Mouse (Mus musculus): ENCODE results near the gene Slc45a1. TPM values are rescaled to one million over a fixed set of nuclear protein-coding genes. Genes with fewer than 3 reads are reported as not detected.

Gene Slc45a1
- polyA plus RNA-seq, 1 experiment from 2014 or later: 43.4 TPM

- 42% methylated on average over 11 of the region's 11 CpGs for WGBS
Observed at GRCm38 (mm10) chr4:150653072-150653599, 1.2 kb upstream of the Slc45a1 start.

GRCm38 (mm10) chr4:150649327-150649726 is 2.6 kb downstream of the Slc45a1 start:
- ATAC-seq (ENCODE audit: low FRiP score, low read depth): no peak
- WGBS: 89% methylated on average over 5 of the region's 5 CpGs
- no peak overlapping the region for H3K27ac ChIP-seq (replicated peaks)

More at GRCm38 (mm10) chr4:150653072-150653599, 1.2 kb upstream of the Slc45a1 start:
- no peak overlapping the region for H3K4me3 ChIP-seq
- H3K36me3 ChIP-seq: no peaks in the 10 kb centered on the region
- H3K9ac ChIP-seq: no peak overlapping the region
- no peaks in the 10 kb centered on the region for H3K9me3 ChIP-seq
- ATAC-seq (ENCODE audit: low FRiP score, low read depth): no peak
- no peak overlapping the region for H3K27ac ChIP-seq (replicated peaks)
- H3K4me1 ChIP-seq (replicated peaks): peaks cover 16% of the 10 kb centered on the region
- no peak overlapping the region for H3K4me2 ChIP-seq
- peaks cover 5% of the 10 kb centered on the region; the same call in 1 of the 2 replicates for H3K27me3 ChIP-seq

GRCm38 (mm10) chr4:150644299-150644698 is 7.7 kb downstream of the Slc45a1 start:
- Histone ChIP-seq H3K4me3 (no peak overlapping the region), H3K27ac (replicated peaks) (no peak overlapping the region), H3K9ac (no peak overlapping the region), H3K9me3 (no peaks in the 10 kb centered on the region), H3K27me3 (no peaks in the 10 kb centered on the region), H3K4me1 (replicated peaks) (no peaks in the 10 kb centered on the region), H3K36me3 (peaks cover 24% of the 10 kb centered on the region), H3K4me2 (no peak overlapping the region)
- WGBS: 94% methylated on average over 9 of the region's 9 CpGs
- ATAC-seq (ENCODE audit: low FRiP score, low read depth): no peak

More at GRCm38 (mm10) chr4:150649327-150649726, 2.6 kb downstream of the Slc45a1 start:
- no peak overlapping the region for H3K9ac ChIP-seq
- H3K36me3 ChIP-seq: no peaks in the 10 kb centered on the region
- H3K4me3 ChIP-seq: no peak overlapping the region
- no peaks in the 10 kb centered on the region for H3K9me3 ChIP-seq
- H3K4me1 ChIP-seq (replicated peaks): peaks cover 13% of the 10 kb centered on the region
- no peaks in the 10 kb centered on the region for H3K27me3 ChIP-seq
- H3K4me2 ChIP-seq: no peak overlapping the region

- no peak overlapping the region for H3K27ac ChIP-seq (replicated peaks)
- peaks cover 20% of the 10 kb centered on the region for H3K36me3 ChIP-seq
- H3K9me3 ChIP-seq: no peaks in the 10 kb centered on the region
- no peak for ATAC-seq (ENCODE audit: low FRiP score, low read depth)
- WGBS: 88% methylated on average over 6 of the region's 6 CpGs
- no peaks in the 10 kb centered on the region for H3K27me3 ChIP-seq
- no peak overlapping the region for H3K4me3 ChIP-seq
- H3K9ac ChIP-seq: no peak overlapping the region
- H3K4me1 ChIP-seq (replicated peaks): no peaks in the 10 kb centered on the region
- no peak overlapping the region for H3K4me2 ChIP-seq
Observed at GRCm38 (mm10) chr4:150636635-150637034, 15.3 kb downstream of the Slc45a1 start.

GRCm38 (mm10) chr4:150635568-150635967 is 16.4 kb downstream of the Slc45a1 start:
- Histone ChIP-seq H3K9me3 (no peaks in the 10 kb centered on the region), H3K4me1 (replicated peaks) (no peaks in the 10 kb centered on the region), H3K9ac (no peak overlapping the region), H3K4me2 (no peak overlapping the region), H3K4me3 (no peak overlapping the region), H3K27ac (replicated peaks) (no peak overlapping the region), H3K36me3 (peaks cover 17% of the 10 kb centered on the region; the same call in 1 of the 2 replicates), H3K27me3 (no peaks in the 10 kb centered on the region)
- ATAC-seq (ENCODE audit: low FRiP score, low read depth): no peak
- WGBS: 84% methylated on average over 10 of the region's 10 CpGs

GRCm38 (mm10) chr4:150629266-150629665 is 22.7 kb downstream of the Slc45a1 start:
- H3K9ac ChIP-seq: no peak overlapping the region
- no peak for ATAC-seq (ENCODE audit: low FRiP score, low read depth)
- no peak overlapping the region for H3K4me3 ChIP-seq
- H3K27ac ChIP-seq (replicated peaks): no peak overlapping the region
- H3K4me2 ChIP-seq: no peak overlapping the region
- WGBS: 79% methylated on average over 11 of the region's 11 CpGs
- H3K9me3 ChIP-seq: no peaks in the 10 kb centered on the region
- H3K27me3 ChIP-seq: no peaks in the 10 kb centered on the region
- H3K4me1 ChIP-seq (replicated peaks): peaks cover 4% of the 10 kb centered on the region; the same call in 1 of the 2 replicates
- H3K36me3 ChIP-seq: peaks cover 14% of the 10 kb centered on the region; the same call in 1 of the 2 replicates

GRCm38 (mm10) chr4:150625951-150626732 is 25.8 kb downstream of the Slc45a1 start:
- Histone ChIP-seq H3K27me3 (no peaks in the 10 kb centered on the region), H3K9me3 (no peaks in the 10 kb centered on the region), H3K4me3 (no peak overlapping the region), H3K4me1 (replicated peaks) (peaks cover 4% of the 10 kb centered on the region; the same call in 1 of the 2 replicates), H3K9ac (no peak overlapping the region), H3K4me2 (no peak overlapping the region), H3K27ac (replicated peaks) (no peak overlapping the region), H3K36me3 (peaks cover 12% of the 10 kb centered on the region)
- WGBS: 51% methylated on average over 6 of the region's 6 CpGs
- no peak for ATAC-seq (ENCODE audit: low FRiP score, low read depth)

GRCm38 (mm10) chr4:150625425-150625824 is 26.5 kb downstream of the Slc45a1 start:
- WGBS: 31% methylated on average over 1 of the region's 1 CpGs

GRCm38 (mm10) chr4:150624933-150625332 is 27.0 kb downstream of the Slc45a1 start:
- no peaks in the 10 kb centered on the region for H3K9me3 ChIP-seq
- ATAC-seq (ENCODE audit: low FRiP score, low read depth): no peak
- no peak overlapping the region for H3K27ac ChIP-seq (replicated peaks)
- WGBS: 83% methylated on average over 4 of the region's 4 CpGs
- no peaks in the 10 kb centered on the region for H3K27me3 ChIP-seq
- no peak overlapping the region for H3K4me3 ChIP-seq
- no peak overlapping the region for H3K4me2 ChIP-seq
- no peak overlapping the region for H3K9ac ChIP-seq
- H3K4me1 ChIP-seq (replicated peaks): peaks cover 4% of the 10 kb centered on the region; the same call in 1 of the 2 replicates
- peaks cover 8% of the 10 kb centered on the region for H3K36me3 ChIP-seq

More at GRCm38 (mm10) chr4:150625425-150625824, 26.5 kb downstream of the Slc45a1 start:
- Histone ChIP-seq H3K9me3 (no peaks in the 10 kb centered on the region), H3K4me2 (no peak overlapping the region), H3K4me3 (no peak overlapping the region), H3K27ac (replicated peaks) (no peak overlapping the region), H3K27me3 (no peaks in the 10 kb centered on the region), H3K4me1 (replicated peaks) (peaks cover 4% of the 10 kb centered on the region; the same call in 1 of the 2 replicates), H3K36me3 (peaks cover 11% of the 10 kb centered on the region), H3K9ac (no peak overlapping the region)
- ATAC-seq (ENCODE audit: low FRiP score, low read depth): peak; percentile 68; the same call in 1 of the 2 replicates

GRCm38 (mm10) chr4:150624214-150624823 is 27.7 kb downstream of the Slc45a1 start:
- no peak overlapping the region for H3K27ac ChIP-seq (replicated peaks)
- no peak overlapping the region for H3K4me2 ChIP-seq
- H3K27me3 ChIP-seq: no peaks in the 10 kb centered on the region
- ATAC-seq (ENCODE audit: low FRiP score, low read depth): no peak
- no peak overlapping the region for H3K9ac ChIP-seq
- peaks cover 11% of the 10 kb centered on the region for H3K36me3 ChIP-seq
- WGBS: 66% methylated on average over 11 of the region's 11 CpGs
- no peak overlapping the region for H3K4me3 ChIP-seq
- H3K9me3 ChIP-seq: no peaks in the 10 kb centered on the region
- peaks cover 4% of the 10 kb centered on the region; the same call in 1 of the 2 replicates for H3K4me1 ChIP-seq (replicated peaks)

- no peak overlapping the region for H3K27ac ChIP-seq (replicated peaks)
- H3K27me3 ChIP-seq: no peaks in the 10 kb centered on the region
- no peak for ATAC-seq (ENCODE audit: low FRiP score, low read depth)
- no peak overlapping the region for H3K4me3 ChIP-seq
- H3K4me1 ChIP-seq (replicated peaks): peaks cover 4% of the 10 kb centered on the region; the same call in 1 of the 2 replicates
- H3K4me2 ChIP-seq: no peak overlapping the region
- WGBS: 87% methylated on average over 13 of the region's 13 CpGs
- H3K9me3 ChIP-seq: no peaks in the 10 kb centered on the region
- H3K36me3 ChIP-seq: peaks cover 20% of the 10 kb centered on the region
- no peak overlapping the region for H3K9ac ChIP-seq
Observed at GRCm38 (mm10) chr4:150622641-150623040, 29.3 kb downstream of the Slc45a1 start.

GRCm38 (mm10) chr4:150619011-150619410 is 33.0 kb downstream of the Slc45a1 start:
- H3K4me3 ChIP-seq: no peak overlapping the region
- no peak overlapping the region for H3K27ac ChIP-seq (replicated peaks)
- H3K36me3 ChIP-seq: peaks cover 54% of the 10 kb centered on the region
- ATAC-seq (ENCODE audit: low FRiP score, low read depth): no peak
- 0 out of 2 replicates have a peak, but pooled peaks cover 3% of the 10 kb centered on the region for H3K4me1 ChIP-seq (replicated peaks)
- H3K9ac ChIP-seq: no peak overlapping the region
- H3K27me3 ChIP-seq: no peaks in the 10 kb centered on the region
- 81% methylated on average over 7 of the region's 7 CpGs for WGBS
- H3K9me3 ChIP-seq: no peaks in the 10 kb centered on the region
- no peak overlapping the region for H3K4me2 ChIP-seq
